Mouse (Mus musculus): ENCODE measurements around the gene Bpifc. TPM values are rescaled to one million over a fixed set of nuclear protein-coding genes. Genes with fewer than 3 reads are reported as not detected.

The Bpifc gene
- polyA plus RNA-seq, 1 experiment: not detected

DNA sequence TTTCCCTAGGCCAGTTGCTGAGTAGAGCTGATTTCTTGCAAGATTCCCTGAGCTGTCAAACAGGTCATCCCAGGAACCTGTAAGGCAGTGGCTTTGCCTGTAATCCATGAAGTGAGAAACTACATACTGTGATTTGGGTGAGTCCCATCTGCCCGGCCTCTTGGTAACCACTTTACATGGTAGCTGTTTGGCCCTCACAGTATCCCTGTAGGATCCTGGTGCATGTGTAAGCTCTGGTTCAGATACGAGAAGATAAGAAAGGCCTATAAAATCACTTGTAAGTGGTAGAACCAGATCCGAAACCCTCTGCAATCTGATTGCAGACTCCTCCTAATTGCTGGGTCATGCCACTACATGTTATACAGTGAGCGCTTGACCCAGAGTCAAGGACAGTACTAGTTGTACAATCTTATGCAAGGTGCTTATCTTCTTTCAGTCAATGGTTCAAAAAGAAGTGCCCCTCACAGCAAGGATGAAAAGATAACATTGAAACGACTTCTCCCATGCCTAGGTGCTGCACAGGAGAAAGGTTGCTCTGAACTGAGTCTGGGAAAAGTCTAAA is 17.1 kb downstream of the Bpifc start:
- Histone ChIP-seq H3K4me3 (replicated peaks) (no peak overlapping the region), H3K27me3 (ENCODE audit: control insufficient read depth) (no peaks in the 10 kb centered on the region), H3K9me3 (ENCODE audit: control insufficient read depth, low read length) (no peaks in the 10 kb centered on the region), H3K4me1 (ENCODE audit: control insufficient read depth) (no peaks in the 10 kb centered on the region), H3K36me3 (ENCODE audit: control insufficient read depth) (no peaks in the 10 kb centered on the region)
- TF ChIP-seq TAL1 (IDR thresholded peaks at IDR 0.05; ENCODE audit: low read length): no peak
- no peak for TF ChIP-seq GATA1 (IDR thresholded peaks at IDR 0.05; ENCODE audit: low read length)

DNA sequence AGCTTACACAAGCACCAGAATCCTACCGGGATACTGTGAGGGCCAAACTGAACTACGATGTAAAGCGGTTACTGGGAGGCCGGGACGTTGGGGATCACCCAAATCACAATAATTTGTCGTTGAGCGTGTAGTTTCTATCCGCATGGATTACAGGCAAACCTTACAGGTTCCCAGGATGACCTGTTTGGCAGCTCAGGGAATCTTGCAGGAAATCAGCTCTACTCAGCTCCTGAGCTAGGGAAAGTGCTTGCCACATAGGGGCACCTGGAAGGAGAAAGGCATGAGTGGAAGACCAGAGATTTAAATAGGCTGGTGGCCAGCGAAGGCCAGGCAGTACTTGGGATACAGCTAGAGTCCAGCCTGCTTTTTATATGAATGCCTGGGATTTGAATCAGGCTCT is 17.9 kb downstream of the Bpifc start:
- no peaks in the 10 kb centered on the region for H3K9me3 ChIP-seq (ENCODE audit: control insufficient read depth, low read length)
- H3K4me3 ChIP-seq (replicated peaks): no peak overlapping the region
- H3K4me1 ChIP-seq (ENCODE audit: control insufficient read depth): no peaks in the 10 kb centered on the region
- no peaks in the 10 kb centered on the region for H3K27me3 ChIP-seq (ENCODE audit: control insufficient read depth)
- TF ChIP-seq GATA1 (IDR thresholded peaks at IDR 0.05; ENCODE audit: low read length) (no peak), TAL1 (IDR thresholded peaks at IDR 0.05; ENCODE audit: low read length) (no peak)
- no peaks in the 10 kb centered on the region for H3K36me3 ChIP-seq (ENCODE audit: control insufficient read depth)

DNA sequence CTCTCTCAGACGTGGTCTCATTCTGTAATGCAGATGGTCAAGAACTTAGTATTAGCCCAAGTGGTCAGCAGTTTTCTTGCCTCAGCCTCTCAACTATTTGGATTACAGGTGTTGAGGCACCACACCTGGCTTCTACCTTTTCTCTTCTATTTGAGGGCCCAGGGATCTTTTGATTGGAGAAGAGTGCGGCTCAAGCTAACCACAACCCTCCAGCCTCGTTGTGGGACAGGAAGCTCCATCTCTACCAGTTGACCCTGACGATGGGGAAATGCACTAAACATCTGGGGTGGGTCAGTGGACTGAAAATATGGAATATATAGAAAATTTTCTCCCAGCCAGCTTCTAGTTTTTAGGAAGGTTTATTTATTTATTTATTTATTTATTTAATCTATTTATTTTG is 19.3 kb downstream of the Bpifc start:
- no peaks in the 10 kb centered on the region for H3K4me1 ChIP-seq (ENCODE audit: control insufficient read depth)
- H3K27me3 ChIP-seq (ENCODE audit: control insufficient read depth): no peaks in the 10 kb centered on the region
- H3K9me3 ChIP-seq (ENCODE audit: control insufficient read depth, low read length): no peaks in the 10 kb centered on the region
- H3K4me3 ChIP-seq (replicated peaks): no peak overlapping the region
- TF ChIP-seq TAL1 (IDR thresholded peaks at IDR 0.05; ENCODE audit: low read length) (no peak), GATA1 (IDR thresholded peaks at IDR 0.05; ENCODE audit: low read length) (no peak)
- H3K36me3 ChIP-seq (ENCODE audit: control insufficient read depth): no peaks in the 10 kb centered on the region

DNA sequence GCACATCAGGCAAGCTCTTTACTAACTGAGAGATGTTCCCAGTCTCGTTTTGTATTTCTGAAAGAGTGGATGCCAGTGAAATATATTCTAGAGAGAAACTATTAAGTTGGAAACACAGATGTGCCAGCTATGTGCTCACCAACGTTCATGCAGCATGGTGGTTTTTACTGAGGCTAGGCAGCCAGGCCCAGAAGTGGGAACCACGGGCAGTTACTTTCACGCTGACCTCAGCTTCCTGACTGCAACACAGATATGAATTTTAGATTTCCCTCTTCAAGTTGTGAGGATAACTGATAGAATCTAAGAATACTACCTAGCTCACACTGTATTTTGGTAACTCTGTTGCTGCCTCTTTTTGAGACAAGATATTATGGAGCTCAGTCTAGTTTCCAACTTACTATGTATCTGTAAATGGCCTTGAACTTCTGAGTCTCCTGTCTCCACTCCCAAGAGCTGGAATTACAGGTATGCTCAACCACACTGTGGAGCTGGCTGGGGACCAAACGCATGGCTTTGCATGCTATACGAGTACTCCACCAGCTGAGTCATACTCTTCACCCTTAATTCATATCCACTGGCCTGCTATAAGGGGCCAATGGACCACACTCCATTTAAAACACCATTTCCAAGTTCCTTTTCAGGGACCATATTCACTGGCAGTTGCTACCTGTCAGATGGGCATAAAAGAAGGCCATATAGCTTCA is 22.1 kb downstream of the Bpifc start:
- Histone ChIP-seq H3K4me1 (ENCODE audit: control insufficient read depth) (no peaks in the 10 kb centered on the region), H3K4me3 (replicated peaks) (no peak overlapping the region), H3K36me3 (ENCODE audit: control insufficient read depth) (no peaks in the 10 kb centered on the region), H3K27me3 (ENCODE audit: control insufficient read depth) (no peaks in the 10 kb centered on the region), H3K9me3 (ENCODE audit: control insufficient read depth, low read length) (no peaks in the 10 kb centered on the region)
- TF ChIP-seq TAL1 (IDR thresholded peaks at IDR 0.05; ENCODE audit: low read length): no peak
- no peak for TF ChIP-seq GATA1 (IDR thresholded peaks at IDR 0.05; ENCODE audit: low read length)

DNA sequence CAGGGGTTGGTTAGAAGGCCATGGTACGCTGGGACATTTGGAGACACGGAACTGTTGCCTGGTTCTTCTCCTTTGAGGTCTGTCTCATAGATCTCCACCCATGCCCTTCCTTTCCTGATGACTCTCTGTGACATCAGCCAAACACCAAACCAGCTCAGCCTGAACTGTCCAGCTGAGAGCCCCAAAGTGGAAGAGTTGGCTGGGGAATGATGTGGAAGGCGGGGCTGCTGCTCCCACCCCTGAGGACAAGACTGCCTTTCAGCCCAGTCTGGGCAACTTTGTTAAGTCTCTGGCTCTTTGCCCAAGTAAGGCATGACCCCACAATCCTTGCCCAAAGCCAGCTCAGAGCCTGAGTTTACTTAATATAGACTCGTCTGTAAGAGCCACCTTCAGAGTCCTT is 38.8 kb downstream of the Bpifc start:
- Histone ChIP-seq H3K4me1 (ENCODE audit: control insufficient read depth) (no peaks in the 10 kb centered on the region), H3K4me3 (replicated peaks) (no peak overlapping the region), H3K9me3 (ENCODE audit: control insufficient read depth, low read length) (no peaks in the 10 kb centered on the region), H3K36me3 (ENCODE audit: control insufficient read depth) (no peaks in the 10 kb centered on the region), H3K27me3 (ENCODE audit: control insufficient read depth) (no peaks in the 10 kb centered on the region)
- TF ChIP-seq GATA1 (IDR thresholded peaks at IDR 0.05; ENCODE audit: low read length): no peak
- no peak for TF ChIP-seq TAL1 (IDR thresholded peaks at IDR 0.05; ENCODE audit: low read length)

DNA sequence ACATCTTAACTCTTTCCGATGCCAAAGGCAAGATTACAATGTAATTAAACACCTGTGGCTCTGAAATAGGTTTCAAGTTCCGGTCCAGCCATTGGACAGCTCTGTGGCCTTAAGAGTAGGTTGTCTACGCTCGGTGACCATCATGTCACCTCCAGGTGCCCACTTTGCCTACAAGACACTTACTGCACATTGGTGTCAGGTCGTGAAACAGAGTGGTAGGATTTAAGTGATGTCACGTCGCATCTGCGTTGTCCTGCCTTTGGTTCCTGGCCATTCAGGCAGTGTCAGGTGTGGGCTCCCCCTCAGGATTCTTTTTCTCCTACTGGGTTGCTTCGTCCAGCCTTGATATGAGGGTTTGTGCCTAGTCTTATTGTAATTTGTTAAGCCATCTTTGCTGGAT is 39.9 kb downstream of the Bpifc start:
- no peak for TF ChIP-seq GATA1 (IDR thresholded peaks at IDR 0.05; ENCODE audit: low read length)
- TF ChIP-seq TAL1 (IDR thresholded peaks at IDR 0.05; ENCODE audit: low read length): no peak
- Histone ChIP-seq H3K27me3 (ENCODE audit: control insufficient read depth) (no peaks in the 10 kb centered on the region), H3K4me1 (ENCODE audit: control insufficient read depth) (no peaks in the 10 kb centered on the region), H3K9me3 (ENCODE audit: control insufficient read depth, low read length) (no peaks in the 10 kb centered on the region), H3K4me3 (replicated peaks) (no peak overlapping the region), H3K36me3 (ENCODE audit: control insufficient read depth) (no peaks in the 10 kb centered on the region)

DNA sequence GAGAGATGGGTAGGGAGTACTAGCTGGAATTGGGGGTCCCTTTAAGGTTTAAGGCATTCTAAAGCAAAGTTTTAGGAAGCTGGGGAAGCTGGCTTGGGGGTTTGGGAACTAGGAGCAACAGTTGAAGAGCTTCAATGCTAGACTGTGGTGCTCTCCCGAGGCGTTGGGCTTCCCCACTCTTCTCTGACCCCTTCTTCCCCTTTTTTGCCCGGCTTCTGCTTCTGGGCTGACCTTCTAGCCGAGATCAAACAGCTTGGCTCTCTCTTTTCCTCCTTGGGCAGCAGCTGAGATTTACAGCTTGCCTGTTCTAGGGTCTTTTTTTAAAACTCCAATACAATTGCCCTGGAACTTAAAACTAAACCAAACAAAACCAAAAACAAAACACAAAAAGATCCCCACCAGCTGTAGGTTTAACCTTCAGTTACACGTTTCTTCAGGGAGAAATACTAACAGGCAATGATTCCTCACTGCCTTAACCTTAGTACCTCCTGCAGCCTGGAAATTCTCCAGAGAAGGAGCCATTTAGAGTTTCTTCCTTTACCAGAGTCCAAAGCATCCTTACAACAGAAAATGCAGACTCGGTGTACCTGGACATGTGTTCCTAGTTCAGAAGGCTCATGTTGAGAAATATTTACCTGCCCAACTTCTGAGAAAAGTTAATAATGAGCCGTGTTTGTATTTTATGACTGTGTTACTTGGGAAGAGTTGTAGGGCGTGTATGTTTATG is 41.6 kb downstream of the Bpifc start:
- Histone ChIP-seq H3K27me3 (ENCODE audit: control insufficient read depth) (no peaks in the 10 kb centered on the region), H3K4me3 (replicated peaks) (no peak overlapping the region), H3K9me3 (ENCODE audit: control insufficient read depth, low read length) (no peaks in the 10 kb centered on the region), H3K4me1 (ENCODE audit: control insufficient read depth) (no peaks in the 10 kb centered on the region), H3K36me3 (ENCODE audit: control insufficient read depth) (no peaks in the 10 kb centered on the region)
- TF ChIP-seq TAL1 (IDR thresholded peaks at IDR 0.05; ENCODE audit: low read length) (no peak), GATA1 (IDR thresholded peaks at IDR 0.05; ENCODE audit: low read length) (no peak)

DNA sequence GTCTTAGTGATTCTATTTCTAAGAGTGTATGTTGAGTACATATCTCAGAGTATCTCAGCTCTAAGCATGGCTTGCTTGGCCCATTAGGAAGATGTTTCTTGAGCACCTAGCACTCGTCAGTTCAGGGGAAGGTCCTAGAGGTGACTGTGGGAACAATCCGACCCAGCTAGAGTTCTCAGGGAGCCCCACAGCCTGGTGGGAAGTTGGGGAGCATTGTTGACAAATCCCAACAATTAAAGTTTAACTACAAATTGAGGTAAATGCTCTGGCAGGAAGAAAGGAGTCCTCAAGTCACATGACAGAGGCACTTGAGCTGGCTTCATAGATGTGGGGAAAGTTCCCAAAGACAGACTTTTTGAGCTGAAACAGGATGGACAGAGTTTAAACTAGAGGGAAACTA is 43.0 kb downstream of the Bpifc start:
- no peaks in the 10 kb centered on the region for H3K9me3 ChIP-seq (ENCODE audit: control insufficient read depth, low read length)
- no peaks in the 10 kb centered on the region for H3K36me3 ChIP-seq (ENCODE audit: control insufficient read depth)
- no peaks in the 10 kb centered on the region for H3K27me3 ChIP-seq (ENCODE audit: control insufficient read depth)
- H3K4me3 ChIP-seq (replicated peaks): no peak overlapping the region
- TF ChIP-seq TAL1 (IDR thresholded peaks at IDR 0.05; ENCODE audit: low read length) (no peak), GATA1 (IDR thresholded peaks at IDR 0.05; ENCODE audit: low read length) (no peak)
- no peaks in the 10 kb centered on the region for H3K4me1 ChIP-seq (ENCODE audit: control insufficient read depth)

DNA sequence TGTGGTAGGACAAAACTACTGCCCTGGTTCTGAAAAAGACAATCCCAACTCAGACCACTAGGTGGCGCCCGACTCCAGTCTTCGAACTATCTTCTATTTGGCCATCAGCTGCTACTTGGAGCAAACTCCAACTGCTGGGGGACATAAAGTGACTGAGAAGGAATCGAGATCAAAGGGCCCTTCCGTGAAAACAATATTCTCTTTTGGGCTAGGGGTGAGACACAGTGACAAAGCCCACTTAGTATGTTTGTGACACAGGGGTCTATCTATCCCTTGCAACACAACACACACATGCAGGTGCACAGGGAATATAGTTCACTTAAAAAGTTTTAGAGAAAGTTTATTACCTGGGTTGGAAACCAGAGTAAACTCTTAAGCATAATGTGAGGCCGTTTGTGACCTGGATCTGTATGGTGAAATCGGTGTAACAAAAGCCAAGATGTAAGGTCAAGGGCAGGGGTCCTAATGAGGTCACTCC is 43.5 kb downstream of the Bpifc start:
- no peak overlapping the region for H3K4me3 ChIP-seq (replicated peaks)
- no peaks in the 10 kb centered on the region for H3K9me3 ChIP-seq (ENCODE audit: control insufficient read depth, low read length)
- H3K27me3 ChIP-seq (ENCODE audit: control insufficient read depth): no peaks in the 10 kb centered on the region
- no peaks in the 10 kb centered on the region for H3K4me1 ChIP-seq (ENCODE audit: control insufficient read depth)
- TF ChIP-seq GATA1 (IDR thresholded peaks at IDR 0.05; ENCODE audit: low read length): no peak
- TF ChIP-seq TAL1 (IDR thresholded peaks at IDR 0.05; ENCODE audit: low read length): no peak
- no peaks in the 10 kb centered on the region for H3K36me3 ChIP-seq (ENCODE audit: control insufficient read depth)
